Mouse (Mus musculus) heart, embryonic 10.5 days (tissue): ENCODE measurements around the gene Gm5771. TPM values are rescaled to one million over a fixed set of nuclear protein-coding genes. Genes with fewer than 3 reads are reported as not detected.
"Not testable (repeated sequence)": the region's sequence is repeated elsewhere in the genome, so short reads cannot be mapped to it uniquely, and the experiment has no call there.

Experiments
- DNase-seq: peaks from one replicate; pipeline ENCODE4 v3.0.0-alpha.2; 2017; ENCODE audit warnings: low spot score
- H3K27ac ChIP-seq: fragments of 300-500 bp; sonication (generic); 2 replicates; pipeline ENCODE4 v1.5.1; 2016; ENCODE audit warnings: mild to moderate bottlenecking
- H3K27me3 ChIP-seq: fragments of 300-500 bp; sonication (generic); 2 replicates; pipeline ENCODE4 v1.6.1; 2016; ENCODE audit warnings: mild to moderate bottlenecking; ENCODE audit not compliant: poor library complexity, insufficient read depth, severe bottlenecking
- H3K36me3 ChIP-seq: fragments of 300-500 bp; sonication (generic); 2 replicates; pipeline ENCODE4 v1.6.1; 2016; ENCODE audit warnings: mild to moderate bottlenecking, moderate library complexity
- H3K4me1 ChIP-seq: fragments of 300-500 bp; sonication (generic); 2 replicates; pipeline ENCODE4 v1.6.1; 2016; ENCODE audit warnings: mild to moderate bottlenecking
- H3K4me3 ChIP-seq: fragments of 300-500 bp; sonication (generic); 2 replicates; pipeline ENCODE4 v1.5.1; 2016; ENCODE audit warnings: mild to moderate bottlenecking, moderate library complexity
- H3K9me3 ChIP-seq: fragments of 300-500 bp; sonication (generic); 2 replicates; pipeline ENCODE4 v1.6.1; 2016; ENCODE audit warnings: mild to moderate bottlenecking, moderate library complexity
- WGBS: fragments of 180-500 bp; shearing (Covaris S2); methylation state at CpG from one replicate; pipeline ENCODE4 v1.1.7; 2016; 5-methylcytosine and 5-hydroxymethylcytosine counted together
- polyA plus RNA-seq: library from polyadenylated mRNA; unstranded; fragments of >200 nt; fragmentation: Nextera tagmentation; extraction: Ambion mirVana; gene quantifications from 2 replicates; pipeline ENCODE4 v1.2.1, GENCODE M21; 2016

Gm5771 gene
- not detected in 2 replicates for polyA plus RNA-seq

GRCm38 (mm10) chr6:41392056-41392455 lies at the start of gene Gm5771:
TSS of gene Gm5771 (plus strand) at chr6:41392356.
- not testable (repeated sequence) for DNase-seq, H3K4me1 ChIP-seq, H3K36me3 ChIP-seq, H3K27ac ChIP-seq, H3K4me3 ChIP-seq, H3K27me3 ChIP-seq, H3K9me3 ChIP-seq

DNA sequence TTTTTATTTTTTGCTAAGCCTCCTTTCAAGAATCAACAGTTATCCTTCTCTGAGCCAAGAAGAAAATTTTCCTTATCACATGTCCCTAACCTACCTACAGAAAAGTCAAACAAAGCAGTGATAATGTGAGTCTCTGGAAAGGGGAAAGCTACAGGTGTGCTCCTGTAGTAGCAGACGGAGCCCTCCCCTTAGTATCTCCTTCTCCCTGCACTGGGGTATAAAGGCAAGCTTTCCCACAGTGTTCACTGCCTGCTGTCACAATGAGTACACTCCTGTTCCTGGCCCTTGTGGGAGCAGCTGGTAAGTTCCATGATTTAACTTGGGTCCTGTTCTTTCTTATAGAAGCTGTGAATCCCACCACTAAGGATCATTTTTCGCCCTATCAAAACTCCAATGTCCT lies 38.2 kb upstream of the Gm5771 start, which contains the start of gene Try10:
Gene Try10 (plus strand): TSS at position 174 of the 400 bp plus-strand sequence.
- Histone ChIP-seq H3K4me3 (no peak within 1 kb of the TSS), H3K27ac (no peak within 1 kb of the TSS), H3K36me3 (no peaks in the 10 kb centered on the region), H3K9me3 (no peaks in the 10 kb centered on the region), H3K4me1 (no peaks in the 10 kb centered on the region), H3K27me3 (no peaks in the 10 kb centered on the region)
- DNase-seq = no peak
- 80% methylated on average over 2 of the region's 2 CpGs for whole genome bisulfite sequencing

GRCm38 (mm10) chr6:41373772-41374171 lies 18.4 kb upstream of the Gm5771 start:
- not testable (repeated sequence) for H3K36me3 ChIP-seq, H3K4me1 ChIP-seq, H3K27ac ChIP-seq, H3K27me3 ChIP-seq, DNase-seq, H3K9me3 ChIP-seq, H3K4me3 ChIP-seq
- WGBS = 85% methylated on average over 2 of the region's 2 CpGs

- DNase-seq, H3K4me1 ChIP-seq, H3K9me3 ChIP-seq, H3K4me3 ChIP-seq, H3K27ac ChIP-seq, H3K27me3 ChIP-seq, H3K36me3 ChIP-seq: not testable (repeated sequence)
Measured at GRCm38 (mm10) chr6:41377578-41377977, 14.6 kb upstream of the Gm5771 start, which contains the start of gene Prss3. TSS of gene Prss3 (minus strand) at chr6:41377678.

DNA sequence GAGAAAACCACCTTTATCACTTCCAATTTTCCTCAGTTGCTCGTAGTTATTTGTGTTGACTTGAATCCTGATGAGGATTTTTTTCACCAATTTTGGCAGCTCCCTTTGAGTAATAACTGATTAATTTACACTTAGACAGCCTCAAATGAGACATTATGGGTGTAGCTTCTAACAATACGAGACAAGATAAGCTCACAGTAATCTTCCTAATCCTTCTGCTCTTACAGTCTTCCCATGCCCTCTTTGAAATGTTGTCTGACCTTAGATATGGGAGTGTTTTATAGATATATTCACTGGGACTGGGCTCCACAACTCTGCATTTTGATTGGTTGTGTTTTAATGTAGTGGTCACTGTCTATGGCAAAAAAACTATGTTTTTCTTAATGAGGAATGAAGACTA lies 5.4 kb upstream of the Gm5771 start:
- no peak for DNase-seq
- Histone ChIP-seq H3K27ac (no peak overlapping the region), H3K9me3 (no peaks in the 10 kb centered on the region), H3K36me3 (no peaks in the 10 kb centered on the region), H3K4me3 (no peak overlapping the region), H3K4me1 (no peaks in the 10 kb centered on the region), H3K27me3 (no peaks in the 10 kb centered on the region)
- WGBS = 71% methylated on average over 2 of the region's 2 CpGs

DNA sequence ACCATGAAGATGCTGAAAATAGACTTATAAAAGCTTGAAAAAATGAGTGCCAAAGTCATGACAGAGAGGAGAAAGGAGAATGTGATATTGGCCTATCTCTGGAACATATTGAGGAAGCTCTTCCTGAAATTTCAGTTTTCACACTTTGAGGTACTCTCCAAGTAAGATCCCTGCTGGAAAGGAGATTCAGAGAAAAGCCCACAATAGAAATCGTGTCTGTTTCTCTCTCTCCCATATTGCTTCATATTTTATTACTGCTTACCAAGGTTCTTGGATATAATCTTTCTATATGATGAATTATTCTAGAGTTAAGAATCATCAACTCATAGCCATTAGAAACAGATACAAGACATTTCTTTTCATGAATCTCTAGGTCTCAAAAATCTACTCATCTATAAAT lies 516 bp upstream of the Gm5771 start:
- not testable (repeated sequence) for H3K27ac ChIP-seq, H3K4me3 ChIP-seq, H3K27me3 ChIP-seq, H3K9me3 ChIP-seq, DNase-seq, H3K4me1 ChIP-seq, H3K36me3 ChIP-seq
- WGBS = 62% methylated on average over 1 of the region's 1 CpGs

GRCm38 (mm10) chr6:41442261-41442660 lies 50.1 kb downstream of the Gm5771 start:
- H3K9me3 ChIP-seq, H3K4me1 ChIP-seq: not testable (repeated sequence)
- WGBS = 78% methylated on average over 2 of the region's 2 CpGs

GRCm38 (mm10) chr6:41446045-41446444 lies 53.9 kb downstream of the Gm5771 start, which contains the start of gene Gm10334:
TSS of gene Gm10334 (minus strand) at chr6:41446145.
- not testable (repeated sequence) for H3K27me3 ChIP-seq, H3K4me3 ChIP-seq, H3K4me1 ChIP-seq, H3K27ac ChIP-seq, H3K9me3 ChIP-seq, DNase-seq, H3K36me3 ChIP-seq

More at GRCm38 (mm10) chr6:41442261-41442660, 50.1 kb downstream of the Gm5771 start:
- not testable (repeated sequence) for H3K27me3 ChIP-seq, H3K27ac ChIP-seq, H3K4me3 ChIP-seq, DNase-seq, H3K36me3 ChIP-seq

Other genes starting within 250 kb of the Gm5771 start
- not detected in 2 replicates for gene Try4, start 90.1 kb upstream of the Gm5771 start, polyA plus RNA-seq
- gene Try5, start 75.5 kb upstream of the Gm5771 start, polyA plus RNA-seq = not detected in 2 replicates
- gene Try10, start 38.3 kb upstream of the Gm5771 start, polyA plus RNA-seq = not detected in 2 replicates
- not detected in 2 replicates for gene Prss3, start 14.7 kb upstream of the Gm5771 start, polyA plus RNA-seq
- not detected in 2 replicates for gene Gm10334, start 53.8 kb downstream of the Gm5771 start, polyA plus RNA-seq
- not detected in 2 replicates for gene Prss1, start 66.6 kb downstream of the Gm5771 start, polyA plus RNA-seq
- gene Prss2, start 129.4 kb downstream of the Gm5771 start, polyA plus RNA-seq = not detected in 2 replicates
- 5.1 and 6.2 TPM in 2 replicates for gene Ephb6, start 213.1 kb downstream of the Gm5771 start, polyA plus RNA-seq
- gene Trpv6, start 244.0 kb downstream of the Gm5771 start, polyA plus RNA-seq = 0.11 and 0.41 TPM in 2 replicates